Mouse (Mus musculus): ENCODE measurements around the gene Ndufaf8. TPM values are rescaled to one million over a fixed set of nuclear protein-coding genes. Genes with fewer than 3 reads are reported as not detected.
A peak's percentile ranks its signal among the peaks of the same experiment; 100 is the strongest.

The Ndufaf8 gene
- polyA plus RNA-seq (2016; fragmentation: Nextera tagmentation; extraction: Ambion mirVana): 87.4 and 97.7 TPM in 2 replicates

GRCm38 (mm10) chr11:120098588-120099511, at the start of gene Ndufaf8, which contains the start of gene Tepsin:
Gene Ndufaf8 (plus strand): TSS chr11:120098928.
Gene Tepsin (minus strand): TSS chr11:120098731.
- Histone ChIP-seq H3K9me3 (no peaks in the 10 kb centered on the region), H3K27ac (peak within 1 kb of the TSS; percentile 94), H3K4me3 (peak within 1 kb of the TSS; percentile 74), H3K27me3 (ENCODE audit: poor library complexity, severe bottlenecking) (no peaks in the 10 kb centered on the region), H3K36me3 (replicated peaks) (peaks cover 38% of the 10 kb centered on the region), H3K4me1 (peaks cover 38% of the 10 kb centered on the region)
- under 1% methylated on average over 77 of the region's 77 CpGs for WGBS
- peak; percentile 99 for DNase-seq (ENCODE audit: extremely low spot score, low spot score)

DNA sequence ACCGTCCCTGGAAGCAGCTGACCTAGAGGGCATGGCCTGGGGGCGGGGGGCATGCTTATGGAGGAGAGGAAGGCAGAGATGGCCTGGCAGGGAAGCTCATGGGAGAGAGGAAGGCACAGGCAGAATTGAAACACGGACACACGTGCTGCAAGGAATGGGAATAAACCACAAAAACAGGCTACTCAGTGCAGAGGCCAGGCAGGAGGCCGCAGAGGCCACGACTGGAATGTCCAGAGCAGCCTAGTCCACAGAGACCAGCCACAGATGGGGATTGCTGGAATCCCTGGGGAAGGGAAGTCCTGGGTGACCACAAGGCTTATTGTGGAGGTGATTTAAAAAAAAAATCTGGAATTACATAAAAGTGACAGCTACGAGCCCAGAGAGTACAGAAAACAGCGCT, 49.7 kb upstream of the Ndufaf8 start:
- Histone ChIP-seq H3K9me3 (no peaks in the 10 kb centered on the region), H3K36me3 (replicated peaks) (no peaks in the 10 kb centered on the region), H3K4me3 (no peak overlapping the region), H3K27ac (no peak overlapping the region), H3K4me1 (peaks cover 58% of the 10 kb centered on the region), H3K27me3 (ENCODE audit: poor library complexity, severe bottlenecking) (peaks cover 71% of the 10 kb centered on the region)
- 75% methylated on average over 8 of the region's 8 CpGs for WGBS
- no peak for DNase-seq (ENCODE audit: extremely low spot score, low spot score)

DNA sequence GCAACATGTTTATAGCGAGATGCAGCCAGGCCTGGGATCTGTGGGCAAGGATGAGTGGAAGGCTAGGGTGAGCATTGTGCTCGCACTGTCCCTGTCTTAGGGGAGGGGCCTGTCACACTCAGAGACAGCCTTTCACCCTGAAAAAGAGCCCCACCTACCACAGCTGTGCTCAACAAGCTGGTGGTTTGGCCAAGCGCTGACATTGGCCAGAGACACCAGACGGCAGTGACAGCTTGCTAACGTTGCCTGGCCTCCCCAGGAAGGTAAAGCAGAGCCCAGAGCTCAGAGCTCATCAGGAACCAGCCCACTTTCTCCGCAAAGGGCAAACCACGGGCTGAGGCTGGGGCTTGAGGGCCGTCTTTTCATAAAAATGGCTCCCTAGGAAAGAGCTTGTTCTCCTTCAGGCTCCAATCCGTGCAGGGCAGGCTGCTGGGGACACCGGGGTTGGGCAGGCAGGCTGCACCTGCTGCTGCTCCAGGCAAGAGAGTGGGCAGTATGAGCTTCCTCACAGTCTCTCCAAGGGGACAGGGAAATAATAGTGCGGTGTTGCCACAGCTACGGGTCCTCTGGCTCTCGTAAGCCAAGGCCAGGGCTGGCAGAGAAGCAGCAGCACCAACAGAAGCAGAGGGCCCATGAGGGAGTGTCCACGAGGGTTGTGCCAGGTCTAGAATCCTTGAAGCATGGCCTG, 47.5 kb upstream of the Ndufaf8 start:
- peaks cover 53% of the 10 kb centered on the region for H3K27me3 ChIP-seq (ENCODE audit: poor library complexity, severe bottlenecking)
- peak overlapping the region; percentile 33; the same call in 1 of the 2 replicates for H3K27ac ChIP-seq
- no peaks in the 10 kb centered on the region for H3K36me3 ChIP-seq (replicated peaks)
- no peak overlapping the region for H3K4me3 ChIP-seq
- H3K9me3 ChIP-seq: no peaks in the 10 kb centered on the region
- H3K4me1 ChIP-seq: peaks cover 40% of the 10 kb centered on the region
- 57% methylated on average over 14 of the region's 14 CpGs for WGBS
- no peak for DNase-seq (ENCODE audit: extremely low spot score, low spot score)

- 85% methylated on average over 9 of the region's 9 CpGs for WGBS
- no peaks in the 10 kb centered on the region for H3K36me3 ChIP-seq (replicated peaks)
- H3K27me3 ChIP-seq (ENCODE audit: poor library complexity, severe bottlenecking): peaks cover 43% of the 10 kb centered on the region
- no peak overlapping the region for H3K27ac ChIP-seq
- DNase-seq (ENCODE audit: extremely low spot score, low spot score): no peak
- no peaks in the 10 kb centered on the region for H3K9me3 ChIP-seq
- peaks cover 30% of the 10 kb centered on the region for H3K4me1 ChIP-seq
- H3K4me3 ChIP-seq: no peak overlapping the region
These were observed 46.5 kb upstream of the Ndufaf8 start for GRCm38 (mm10) chr11:120052274-120052673.

GRCm38 (mm10) chr11:120053846-120054245, 44.9 kb upstream of the Ndufaf8 start:
- 87% methylated on average over 4 of the region's 4 CpGs for WGBS
- no peaks in the 10 kb centered on the region for H3K9me3 ChIP-seq
- no peak overlapping the region for H3K4me3 ChIP-seq

DNA sequence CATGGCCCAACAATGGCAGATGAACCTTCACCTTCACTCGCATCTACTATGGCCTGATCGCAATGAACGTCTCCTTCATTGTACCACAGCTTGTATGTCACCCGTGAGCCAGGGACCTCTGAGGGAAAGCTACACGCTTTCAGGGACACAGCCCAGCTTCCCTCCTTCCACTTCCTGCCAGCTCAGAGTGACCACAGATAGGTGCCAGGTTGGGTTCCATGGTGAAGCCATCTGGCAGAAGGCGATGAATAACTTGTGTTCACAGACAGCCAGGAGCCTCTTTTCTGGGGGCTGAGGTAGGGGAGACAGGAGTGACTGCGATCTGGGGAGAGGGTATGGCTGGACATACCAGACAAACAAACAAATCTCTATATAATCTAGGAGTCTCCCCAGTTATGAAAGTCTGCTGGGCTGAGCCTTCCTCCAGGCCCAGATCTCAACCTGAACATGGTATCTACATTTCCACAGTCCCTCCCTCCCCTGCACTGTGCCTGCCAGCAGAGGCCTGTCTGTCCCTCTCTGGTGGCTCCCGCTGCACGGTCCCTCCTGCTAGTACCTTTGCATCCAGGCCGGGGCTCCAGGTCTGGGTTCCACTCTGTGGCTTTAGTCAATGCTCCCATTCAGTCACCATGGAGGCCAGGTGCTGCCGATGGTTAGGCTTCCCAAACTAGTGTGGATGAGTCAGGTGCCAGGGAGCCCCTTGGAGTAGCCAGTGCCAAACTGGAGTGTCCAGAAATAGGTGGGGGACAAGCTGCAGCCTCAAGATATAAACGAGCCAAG, 42.6 kb upstream of the Ndufaf8 start:
- no peak for DNase-seq (ENCODE audit: extremely low spot score, low spot score)
- Histone ChIP-seq H3K4me3 (no peak overlapping the region), H3K27ac (no peak overlapping the region), H3K27me3 (ENCODE audit: poor library complexity, severe bottlenecking) (peaks cover 6% of the 10 kb centered on the region), H3K9me3 (no peaks in the 10 kb centered on the region), H3K4me1 (peaks cover 5% of the 10 kb centered on the region), H3K36me3 (replicated peaks) (no peaks in the 10 kb centered on the region)
- WGBS: 89% methylated on average over 12 of the region's 12 CpGs

More at GRCm38 (mm10) chr11:120053846-120054245, 44.9 kb upstream of the Ndufaf8 start:
- Histone ChIP-seq H3K27me3 (ENCODE audit: poor library complexity, severe bottlenecking) (peaks cover 27% of the 10 kb centered on the region), H3K4me1 (peaks cover 14% of the 10 kb centered on the region), H3K36me3 (replicated peaks) (no peaks in the 10 kb centered on the region), H3K27ac (no peak overlapping the region)
- no peak for DNase-seq (ENCODE audit: extremely low spot score, low spot score)

DNA sequence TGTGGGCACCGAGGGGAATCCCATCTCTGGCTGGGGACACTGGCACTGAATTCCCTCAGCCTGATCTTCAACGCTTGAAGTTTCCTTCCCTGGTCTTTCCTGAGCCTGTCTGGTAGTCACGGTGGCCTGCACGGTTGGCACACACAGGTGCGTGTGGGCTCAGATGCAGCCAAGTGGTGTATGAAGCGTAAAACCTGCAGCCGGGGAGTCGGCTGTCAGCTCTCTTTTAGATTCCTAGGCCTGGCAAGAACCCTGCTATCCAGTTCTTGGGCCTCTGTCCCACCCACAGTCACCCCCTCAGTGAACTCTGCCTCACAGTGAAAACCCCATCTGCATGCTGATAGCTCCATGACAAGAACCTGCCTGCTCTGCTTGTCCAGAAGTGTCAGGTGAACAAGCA, 38.1 kb upstream of the Ndufaf8 start:
- Histone ChIP-seq H3K27me3 (ENCODE audit: poor library complexity, severe bottlenecking) (no peaks in the 10 kb centered on the region), H3K4me1 (peaks cover 5% of the 10 kb centered on the region; the same call in 1 of the 2 replicates), H3K4me3 (no peak overlapping the region), H3K27ac (0 out of 2 replicates have a peak overlapping the region, but pooled peaks have one; percentile 20), H3K9me3 (no peaks in the 10 kb centered on the region), H3K36me3 (replicated peaks) (peaks cover 32% of the 10 kb centered on the region)
- DNase-seq (ENCODE audit: extremely low spot score, low spot score): no peak
- 88% methylated on average over 8 of the region's 8 CpGs for WGBS

- no peak overlapping the region for H3K27ac ChIP-seq
- peaks cover 15% of the 10 kb centered on the region; the same call in 1 of the 2 replicates for H3K4me1 ChIP-seq
- no peak for DNase-seq (ENCODE audit: extremely low spot score, low spot score)
- H3K9me3 ChIP-seq: no peaks in the 10 kb centered on the region
- H3K36me3 ChIP-seq (replicated peaks): peaks cover 58% of the 10 kb centered on the region
- WGBS: 89% methylated on average over 5 of the region's 5 CpGs
- H3K27me3 ChIP-seq (ENCODE audit: poor library complexity, severe bottlenecking): no peaks in the 10 kb centered on the region
- H3K4me3 ChIP-seq: no peak overlapping the region
These were observed 35.4 kb upstream of the Ndufaf8 start for GRCm38 (mm10) chr11:120063326-120063725.

DNA sequence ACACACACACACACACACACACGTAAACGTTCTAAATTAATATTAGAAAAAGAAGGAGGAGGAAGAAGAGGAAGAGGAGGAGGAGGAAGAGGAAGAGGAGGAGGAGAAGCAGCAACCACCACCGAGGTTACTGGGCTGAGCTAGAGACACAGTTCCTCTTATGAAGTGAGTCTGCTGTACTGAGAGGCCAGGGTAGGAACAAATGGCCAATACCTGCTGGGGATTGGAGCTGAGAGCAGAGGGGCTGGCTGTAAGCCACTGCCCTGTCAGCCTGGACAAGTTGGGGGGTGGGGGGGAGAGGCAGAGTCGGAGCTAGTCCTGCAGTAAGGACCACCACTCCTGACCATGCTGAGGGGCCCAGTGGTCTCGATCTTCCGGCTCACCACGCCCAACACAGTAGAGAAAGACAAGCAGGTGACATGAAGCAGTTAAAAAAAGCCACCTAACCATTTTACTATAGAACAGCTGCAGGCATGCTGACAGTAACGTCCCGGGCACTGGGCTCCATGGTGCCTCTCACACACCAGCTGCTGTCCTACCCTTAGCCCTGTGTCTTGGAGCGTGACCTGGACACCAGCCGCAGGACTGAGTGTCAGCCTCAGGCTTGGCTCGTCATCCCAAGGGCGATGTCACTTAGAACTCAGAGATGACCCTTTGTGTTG, 34.6 kb upstream of the Ndufaf8 start:
- WGBS: 93% methylated on average over 13 of the region's 13 CpGs
- Histone ChIP-seq H3K4me1 (peaks cover 21% of the 10 kb centered on the region; the same call in 1 of the 2 replicates), H3K27ac (no peak overlapping the region), H3K9me3 (no peaks in the 10 kb centered on the region), H3K36me3 (replicated peaks) (peaks cover 67% of the 10 kb centered on the region), H3K4me3 (no peak overlapping the region), H3K27me3 (ENCODE audit: poor library complexity, severe bottlenecking) (no peaks in the 10 kb centered on the region)
- DNase-seq (ENCODE audit: extremely low spot score, low spot score): no peak

- peaks cover 26% of the 10 kb centered on the region; the same call in 1 of the 2 replicates for H3K4me1 ChIP-seq
These were observed 34.1 kb upstream of the Ndufaf8 start for GRCm38 (mm10) chr11:120064668-120065040.

GRCm38 (mm10) chr11:120065291-120065690, 33.4 kb upstream of the Ndufaf8 start:
- 0 out of 2 replicates have a peak overlapping the region, but pooled peaks have one; percentile 11 for H3K4me3 ChIP-seq
- no peaks in the 10 kb centered on the region for H3K27me3 ChIP-seq (ENCODE audit: poor library complexity, severe bottlenecking)
- no peaks in the 10 kb centered on the region for H3K9me3 ChIP-seq
- peaks cover 26% of the 10 kb centered on the region; the same call in 1 of the 2 replicates for H3K4me1 ChIP-seq
- peaks cover 78% of the 10 kb centered on the region for H3K36me3 ChIP-seq (replicated peaks)
- 32% methylated on average over 10 of the region's 10 CpGs for WGBS
- H3K27ac ChIP-seq: 0 out of 2 replicates have a peak overlapping the region, but pooled peaks have one; percentile 27
- DNase-seq (ENCODE audit: extremely low spot score, low spot score): no peak

More at GRCm38 (mm10) chr11:120064668-120065040, 34.1 kb upstream of the Ndufaf8 start:
- no peak for DNase-seq (ENCODE audit: extremely low spot score, low spot score)
- no peaks in the 10 kb centered on the region for H3K9me3 ChIP-seq
- H3K4me3 ChIP-seq: no peak overlapping the region
- H3K27ac ChIP-seq: 0 out of 2 replicates have a peak overlapping the region, but pooled peaks have one; percentile 27
- no peaks in the 10 kb centered on the region for H3K27me3 ChIP-seq (ENCODE audit: poor library complexity, severe bottlenecking)
- WGBS: 92% methylated on average over 11 of the region's 11 CpGs
- H3K36me3 ChIP-seq (replicated peaks): peaks cover 72% of the 10 kb centered on the region
